In genomic region chr2:59131044-59131443, GRCm38 (mm10) we compare ENCODE assay signal across 21 mouse cellular contexts.
"Had no signal": no experiment of that assay in that cellular context is flagged by ENCODE, and none has a peak within 500 bp of the region (broad histone marks: within the 10 kb centered on the region; RNA-seq: fewer than 3 reads in every experiment).

No protein-coding gene starts in this region.

- H3K4me2 ChIP-seq: limb, embryonic 13.5 days; liver, embryonic 13.5 days; lung, embryonic 15.5 days; midbrain, embryonic 13.5 days; neural tube, embryonic 13.5 days; stomach, embryonic 15.5 days had no signal

- H3K9ac ChIP-seq: limb, embryonic 13.5 days; liver, embryonic 13.5 days; lung, embryonic 15.5 days; midbrain, embryonic 13.5 days; neural tube, embryonic 13.5 days; stomach, embryonic 15.5 days had no signal

- H3K36me3 ChIP-seq: limb, embryonic 10.5 days; limb, embryonic 13.5 days; liver, embryonic 13.5 days; lung, embryonic 15.5 days; midbrain, embryonic 10.5 days; midbrain, embryonic 13.5 days; neural tube, embryonic 13.5 days; stomach, embryonic 15.5 days had no signal

- H3K4me1 ChIP-seq: limb, embryonic 10.5 days; limb, embryonic 13.5 days; liver, embryonic 13.5 days; lung, embryonic 15.5 days; midbrain, embryonic 10.5 days; midbrain, embryonic 13.5 days; neural tube, embryonic 13.5 days; stomach, embryonic 15.5 days had no signal

- DNase-seq: kidney, postnatal 10 days; layer of hippocampus, adult 9-11 months; liver, embryonic 13.5 days; lung, adult 18-20 months; lung, postnatal 10 days; lung, postnatal 36 days; retina, postnatal 1 day; right cerebral cortex, postnatal 25 days; spleen, adult 18-20 months; thymus, postnatal 25 days had no signal

- H3K27ac ChIP-seq: layer of hippocampus, adult 2 months; limb, embryonic 10.5 days; limb, embryonic 13.5 days; liver, embryonic 13.5 days; lung, embryonic 15.5 days; midbrain, embryonic 10.5 days; midbrain, embryonic 13.5 days; neural tube, embryonic 13.5 days; stomach, embryonic 15.5 days had no signal

- ATAC-seq: midbrain, embryonic 13.5 days; midbrain, embryonic 16.5 days had no signal

- H3K4me3 ChIP-seq: layer of hippocampus, adult 2 months; limb, embryonic 10.5 days; limb, embryonic 13.5 days; liver, embryonic 13.5 days; lung, embryonic 15.5 days; megakaryocyte, embryonic 14.5 days; midbrain, embryonic 10.5 days; midbrain, embryonic 13.5 days; myocyte; neural tube, embryonic 13.5 days; stomach, embryonic 15.5 days had no signal

- H3K27me3 ChIP-seq: limb, embryonic 13.5 days; liver, embryonic 13.5 days; lung, embryonic 15.5 days; midbrain, embryonic 13.5 days; neural tube, embryonic 13.5 days; stomach, embryonic 15.5 days had no signal

- H3K9me3 ChIP-seq: limb, embryonic 10.5 days; limb, embryonic 13.5 days; liver, embryonic 13.5 days; lung, embryonic 15.5 days; megakaryocyte, embryonic 14.5 days; midbrain, embryonic 10.5 days; midbrain, embryonic 13.5 days; neural tube, embryonic 13.5 days; stomach, embryonic 15.5 days had no signal
